Mouse (Mus musculus) hindbrain, postnatal 0 days (tissue): ENCODE measurements around the gene Rab34. TPM values are rescaled to one million over a fixed set of nuclear protein-coding genes. Genes with fewer than 3 reads are reported as not detected.

Source experiments
- ATAC-seq: fragments of 200-750 bp; cut with Nextera tagmentation; 2 replicates; pipeline ENCODE4 v1.8.0; 2017; ENCODE audit warnings: mild to moderate bottlenecking, moderate TSS enrichment, moderate library complexity
- DNase-seq: peaks from one replicate; pipeline ENCODE4 v3.0.0-alpha.2; 2015; ENCODE audit warnings: low spot score
- H3K27ac ChIP-seq: fragments of 300-500 bp; sonication (generic); 2 replicates; pipeline ENCODE4 v1.5.1; 2014; ENCODE audit warnings: mild to moderate bottlenecking
- H3K27me3 ChIP-seq: fragments of 300-500 bp; sonication (generic); 2 replicates; pipeline ENCODE4 v1.6.1; 2014; ENCODE audit warnings: low read length, mixed read lengths; ENCODE audit not compliant: insufficient read depth
- H3K36me3 ChIP-seq: fragments of 300-500 bp; sonication (generic); 2 replicates; pipeline ENCODE4 v1.6.1; 2014; ENCODE audit warnings: low read length, mixed read lengths; ENCODE audit not compliant: insufficient read depth
- H3K4me1 ChIP-seq: fragments of 300-500 bp; sonication (generic); 2 replicates; pipeline ENCODE4 v1.6.1; 2014; ENCODE audit warnings: antibody characterized with exemption, low read length, mixed read lengths; ENCODE audit not compliant: insufficient read depth
- H3K4me2 ChIP-seq: fragments of 300-500 bp; sonication (generic); 2 replicates; pipeline ENCODE4 v1.6.1; 2014; ENCODE audit warnings: low read depth, mild to moderate bottlenecking, low read length, moderate library complexity, mixed read lengths
- H3K4me3 ChIP-seq: fragments of 300-500 bp; sonication (generic); 2 replicates; pipeline ENCODE4 v1.5.1; 2014; ENCODE audit warnings: low read length
- H3K9ac ChIP-seq: fragments of 300-500 bp; sonication (generic); replicated peaks from 2 replicates; pipeline ENCODE4 v1.6.1; 2014; ENCODE audit warnings: mild to moderate bottlenecking, low read length, moderate library complexity, mixed read lengths
- H3K9me3 ChIP-seq: fragments of 300-500 bp; sonication (generic); 2 replicates; pipeline ENCODE4 v1.6.1; 2016; ENCODE audit warnings: low read length, mixed read lengths
- CTCF ChIP-seq: IDR thresholded peaks from 2 replicates; pipeline ENCODE4 v1.5.1; 2016; ENCODE audit warnings: antibody characterized with exemption, control low read depth, low read depth
- WGBS: fragments of 180-500 bp; shearing (Covaris S2); extraction: QIAGEN DNeasy Blood & Tissue Kit; methylation state at CpG from one replicate; pipeline ENCODE4 v1.1.7; 2014; 5-methylcytosine and 5-hydroxymethylcytosine counted together
- polyA plus RNA-seq: library from polyadenylated mRNA; unstranded; fragments of >200 nt; fragmentation: Nextera tagmentation; extraction: Ambion mirVana; gene quantifications from 2 replicates; pipeline ENCODE4 v1.2.1, GENCODE M21; 2015
- total RNA-seq: library from RNA; depleted of rRNA; stranded (reverse); fragments of >200 nt; gene quantifications from 2 replicates; pipeline ENCODE4 v1.2.3, GENCODE M21; 2014

Gene Rab34
- total and polyA plus RNA-seq, 2 experiments from 2014 or later = 63.5 to 96.4 TPM

DNA sequence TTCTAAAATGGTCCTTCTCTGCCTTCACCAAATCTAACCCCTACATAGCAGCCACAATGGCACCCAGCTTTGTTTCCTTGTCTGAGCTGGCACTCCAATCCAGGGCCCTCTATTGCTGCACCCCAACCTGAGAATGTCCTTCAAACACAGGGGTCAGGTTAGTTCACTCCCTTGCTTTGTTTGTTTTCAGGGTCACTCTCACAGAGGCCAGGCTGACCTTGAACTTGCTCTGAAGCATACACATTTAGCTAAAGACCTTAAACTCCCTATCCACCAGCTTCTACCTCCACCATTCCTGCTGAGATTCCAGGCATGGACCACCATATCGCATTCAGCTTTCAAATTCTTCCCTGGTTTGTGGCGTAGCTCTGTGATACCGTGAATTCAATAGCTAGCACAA is 13.7 kb upstream of the Rab34 start:
- ATAC-seq = no peak
- Histone ChIP-seq H3K4me3 (no peak overlapping the region), H3K4me2 (no peak overlapping the region), H3K27me3 (no peaks in the 10 kb centered on the region), H3K36me3 (peaks cover 3% of the 10 kb centered on the region; the same call in 1 of the 2 replicates), H3K9ac (no peak overlapping the region), H3K27ac (no peak overlapping the region), H3K9me3 (no peaks in the 10 kb centered on the region), H3K4me1 (peaks cover 9% of the 10 kb centered on the region; the same call in 1 of the 2 replicates)
- TF ChIP-seq CTCF = no peak
- DNase-seq = no peak
- 84% methylated on average over 3 of the region's 3 CpGs for WGBS

DNA sequence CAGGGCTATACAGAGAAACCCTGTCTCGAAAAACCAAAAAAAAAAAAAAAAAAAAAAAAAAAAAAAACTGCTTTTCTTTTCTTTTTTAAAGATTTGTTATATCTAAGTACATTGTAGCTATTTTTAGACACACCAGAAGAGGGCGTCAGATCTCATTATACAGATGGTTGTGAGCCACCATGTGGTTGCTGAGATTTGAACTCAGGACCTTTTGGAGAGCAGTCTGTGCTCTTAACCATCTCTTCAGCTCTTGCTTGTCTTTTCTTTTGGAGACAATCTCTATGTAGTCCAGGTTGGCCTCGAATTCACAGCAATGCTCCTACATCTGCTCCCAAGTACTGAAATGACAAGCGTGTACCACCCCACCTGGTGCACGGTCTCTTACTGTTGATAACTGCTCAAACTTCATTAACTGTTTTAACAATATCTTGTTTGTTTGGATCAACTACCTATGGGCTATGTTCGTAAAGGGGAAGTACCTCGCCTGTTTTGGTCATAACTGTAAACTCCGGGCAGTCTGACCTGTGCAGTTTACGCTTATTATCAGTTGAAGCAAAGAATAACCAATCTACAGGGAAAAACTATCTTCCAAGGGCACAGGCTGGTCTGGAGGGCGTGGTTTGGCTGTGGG is 12.3 kb upstream of the Rab34 start:
- DNase-seq = no peak
- peak; percentile 20; the same call in 1 of the 2 replicates for TF ChIP-seq CTCF
- peak overlapping the region; percentile 55 for H3K4me3 ChIP-seq
- peak overlapping the region; percentile 91; the same call in 1 of the 2 replicates for H3K27ac ChIP-seq
- WGBS = 4% methylated on average over 9 of the region's 10 CpGs
- peak overlapping the region; percentile 46; the same call in 1 of the 2 replicates for H3K9ac ChIP-seq
- ATAC-seq = no peak
- H3K4me2 ChIP-seq = peak overlapping the region; percentile 59
- H3K27me3 ChIP-seq = no peaks in the 10 kb centered on the region
- H3K36me3 ChIP-seq = peaks cover 15% of the 10 kb centered on the region
- H3K4me1 ChIP-seq = peaks cover 9% of the 10 kb centered on the region; the same call in 1 of the 2 replicates
- no peaks in the 10 kb centered on the region for H3K9me3 ChIP-seq

DNA sequence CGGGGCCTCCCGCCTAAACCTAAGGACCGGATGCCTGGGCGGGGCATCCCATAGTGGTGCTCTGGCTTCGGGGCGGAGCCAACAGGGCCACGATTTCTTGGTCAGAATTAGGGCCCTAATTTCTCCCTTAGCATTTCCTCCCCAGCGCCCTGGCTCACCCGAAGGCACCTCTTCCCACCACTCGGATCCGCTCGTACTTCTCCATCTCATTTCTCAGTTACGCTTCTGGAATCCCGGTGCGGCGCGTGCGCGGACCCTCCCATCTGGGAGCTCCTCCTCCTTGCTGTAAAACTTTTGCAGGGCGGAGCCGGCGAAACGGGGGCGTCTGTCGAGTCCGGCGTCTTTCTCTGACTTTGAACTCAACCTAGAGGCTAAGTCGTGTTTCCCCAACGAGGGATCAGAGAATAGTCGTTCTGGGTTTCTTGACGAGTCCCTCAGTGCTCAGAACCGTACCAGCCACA is 11.8 kb upstream of the Rab34 start, which contains the start of the genes Nek8 and Tlcd1:
Nek8 (minus strand) TSS at position 274 of the 461 bp plus-strand sequence.
Tlcd1 (plus strand) TSS at position 310 of the 461 bp plus-strand sequence.
- peaks cover 9% of the 10 kb centered on the region; the same call in 1 of the 2 replicates for H3K4me1 ChIP-seq
- peak; percentile 64 for ATAC-seq
- H3K4me2 ChIP-seq = peak within 1 kb of the TSS; percentile 59
- peak within 1 kb of the TSS; percentile 91 for H3K27ac ChIP-seq
- no peaks in the 10 kb centered on the region for H3K27me3 ChIP-seq
- no peak for TF ChIP-seq CTCF
- no peaks in the 10 kb centered on the region for H3K9me3 ChIP-seq
- peaks cover 20% of the 10 kb centered on the region for H3K36me3 ChIP-seq
- DNase-seq = peak; percentile 90
- peak within 1 kb of the TSS; percentile 46 for H3K9ac ChIP-seq
- under 1% methylated on average over 32 of the region's 32 CpGs for WGBS
- H3K4me3 ChIP-seq = peak within 1 kb of the TSS; percentile 55

DNA sequence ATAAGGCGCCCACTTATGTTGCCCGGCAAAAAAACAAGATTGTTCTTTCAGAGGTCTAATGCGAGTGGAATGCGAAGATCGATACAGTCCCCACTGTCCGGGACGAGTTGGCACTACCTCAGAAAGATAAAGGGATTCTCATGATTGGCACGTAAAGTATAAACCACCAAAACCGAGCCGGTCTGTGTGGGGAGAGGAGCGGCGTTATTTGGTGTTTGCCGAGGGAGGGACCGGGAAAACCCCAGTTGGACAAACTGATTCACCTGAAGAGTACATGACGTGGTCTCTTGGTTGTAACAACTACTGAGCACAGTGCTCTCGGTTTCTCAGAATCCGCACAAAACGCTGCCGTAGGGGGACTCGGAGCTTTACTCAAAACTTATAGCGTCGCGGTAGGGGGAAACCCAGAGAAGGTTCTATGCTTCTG is 11.3 kb upstream of the Rab34 start:
- no peak for ATAC-seq
- Histone ChIP-seq H3K27me3 (no peaks in the 10 kb centered on the region), H3K4me3 (peak overlapping the region; percentile 55), H3K27ac (peak overlapping the region; percentile 91; the same call in 1 of the 2 replicates), H3K9me3 (no peaks in the 10 kb centered on the region), H3K36me3 (peaks cover 22% of the 10 kb centered on the region), H3K4me1 (peaks cover 14% of the 10 kb centered on the region), H3K4me2 (peak overlapping the region; percentile 59), H3K9ac (peak overlapping the region; percentile 46; the same call in 1 of the 2 replicates)
- no peak for TF ChIP-seq CTCF
- whole genome bisulfite sequencing = 1% methylated on average over 23 of the region's 23 CpGs
- DNase-seq = no peak

DNA sequence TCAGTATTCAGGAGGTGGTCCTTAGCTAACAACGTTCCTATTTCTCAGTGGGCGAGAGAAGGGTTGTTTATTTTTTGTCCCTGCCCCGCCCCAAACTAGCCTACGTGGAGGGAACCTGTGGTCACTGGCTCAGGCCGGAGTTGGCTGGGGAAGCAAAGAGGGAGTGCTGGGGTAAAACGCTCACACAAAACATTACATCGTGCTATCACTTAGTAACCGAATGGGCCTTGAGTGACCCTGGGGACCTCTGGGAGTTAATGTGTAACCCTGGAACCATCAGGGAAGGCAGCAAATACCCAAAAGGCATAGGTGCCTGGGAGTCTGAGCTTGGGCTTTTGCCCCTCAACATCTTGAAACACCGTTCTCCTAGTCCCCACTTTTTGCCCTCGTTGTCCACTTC is 10.8 kb upstream of the Rab34 start:
- no peak for ATAC-seq
- WGBS = 2% methylated on average over 10 of the region's 10 CpGs

DNA sequence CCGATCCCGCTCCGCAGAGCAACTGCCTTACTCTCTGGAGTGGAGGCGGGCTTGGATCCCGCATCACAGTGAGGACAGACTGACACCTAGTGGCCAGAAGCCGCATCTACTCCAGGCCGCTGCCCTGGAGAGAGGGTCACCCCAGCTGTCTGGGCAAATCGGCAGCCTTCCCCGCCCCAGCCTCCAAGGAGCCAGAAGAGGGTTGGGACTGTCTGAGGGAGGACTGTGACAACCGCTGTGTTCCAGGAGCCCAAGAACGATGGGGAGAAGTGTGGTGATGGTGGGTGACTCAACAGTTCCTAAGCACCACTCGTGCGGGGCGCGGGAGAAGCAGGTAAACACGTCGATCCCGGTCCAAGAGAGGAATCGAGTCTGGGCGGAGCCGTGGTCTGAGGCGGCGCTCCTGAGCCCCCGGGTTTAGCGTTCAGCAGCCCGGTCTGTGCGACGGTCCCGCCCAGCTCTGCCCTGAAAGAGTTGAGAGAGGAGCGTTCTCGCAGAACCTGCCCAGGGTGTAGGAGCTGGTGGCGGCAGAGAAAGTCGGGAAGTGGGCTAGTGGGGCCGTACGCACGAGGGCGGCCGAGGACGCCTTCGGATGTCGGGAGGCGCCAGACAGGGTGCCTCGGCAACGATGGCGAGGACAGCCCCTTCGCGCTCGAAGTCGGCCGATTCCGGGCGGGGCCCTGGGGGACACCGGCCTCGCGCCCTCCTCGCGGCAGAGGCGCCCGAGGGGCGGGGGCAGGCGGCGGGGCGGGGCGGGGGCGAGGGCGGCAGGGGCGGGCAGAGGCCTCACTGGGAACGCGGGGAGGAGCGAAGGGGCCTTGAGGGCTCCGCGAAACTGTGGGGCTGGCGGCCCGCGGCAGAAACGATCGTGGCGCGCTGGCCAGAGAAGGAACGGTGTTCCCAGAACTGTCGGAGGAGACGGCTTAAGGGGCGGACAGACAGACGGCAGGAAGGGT is 10.0 kb upstream of the Rab34 start:
- DNase-seq (peak; percentile 97), ATAC-seq (peak; percentile 84)
- peak overlapping the region; percentile 67 for H3K9ac ChIP-seq
- peaks cover 17% of the 10 kb centered on the region for H3K4me1 ChIP-seq
- H3K4me2 ChIP-seq = peak overlapping the region; percentile 59
- 3% methylated on average over 59 of the region's 84 CpGs for WGBS
- no peaks in the 10 kb centered on the region for H3K27me3 ChIP-seq
- TF ChIP-seq CTCF = peak; percentile 99
- H3K4me3 ChIP-seq = peak overlapping the region; percentile 55
- H3K9me3 ChIP-seq = no peaks in the 10 kb centered on the region
- peak overlapping the region; percentile 91 for H3K27ac ChIP-seq
- H3K36me3 ChIP-seq = peaks cover 22% of the 10 kb centered on the region

More for the DNA sequence above, 10.8 kb upstream of the Rab34 start:
- Histone ChIP-seq H3K9me3 (no peaks in the 10 kb centered on the region), H3K27me3 (no peaks in the 10 kb centered on the region), H3K27ac (peak overlapping the region; percentile 91), H3K4me1 (peaks cover 17% of the 10 kb centered on the region), H3K4me2 (peak overlapping the region; percentile 59), H3K36me3 (peaks cover 22% of the 10 kb centered on the region), H3K4me3 (peak overlapping the region; percentile 55), H3K9ac (0 out of 2 replicates have a peak overlapping the region, but pooled peaks have one; percentile 9)
- no peak for TF ChIP-seq CTCF
- no peak for DNase-seq
